Mouse (Mus musculus) neutrophil, adult 5-6 weeks (primary cell): Measurements from ENCODE around the gene Elovl5. TPM values are rescaled to one million over a fixed set of nuclear protein-coding genes. Genes with fewer than 3 reads are reported as not detected.

Experiments used
- ATAC-seq: fragments of 151-379, 151-347 bp; 2 replicates; pipeline ENCODE4 v1.8.0; 2017; ENCODE audit warnings: mild to moderate bottlenecking, moderate TSS enrichment; ENCODE audit not compliant: insufficient number of reproducible peaks, poor library complexity, low FRiP score, severe bottlenecking; ENCODE audit errors: extremely low read depth
- total RNA-seq: library from RNA; stranded (forward); fragments of 200-1000 nt; gene quantifications from 2 replicates; pipeline ENCODE4 v1.2.3, GENCODE M21; 2017

Gene Elovl5
- total RNA-seq, 1 experiment from 2014 or later, result 61.9 TPM

GRCm38 (mm10) chr9:77949753-77950268 is 32.6 kb downstream of the Elovl5 start:
- ATAC-seq, result no peak

GRCm38 (mm10) chr9:77950841-77951475 is 33.8 kb downstream of the Elovl5 start:
- ATAC-seq, result no peak

GRCm38 (mm10) chr9:77951971-77952370 is 34.8 kb downstream of the Elovl5 start:
- ATAC-seq, result no peak

DNA sequence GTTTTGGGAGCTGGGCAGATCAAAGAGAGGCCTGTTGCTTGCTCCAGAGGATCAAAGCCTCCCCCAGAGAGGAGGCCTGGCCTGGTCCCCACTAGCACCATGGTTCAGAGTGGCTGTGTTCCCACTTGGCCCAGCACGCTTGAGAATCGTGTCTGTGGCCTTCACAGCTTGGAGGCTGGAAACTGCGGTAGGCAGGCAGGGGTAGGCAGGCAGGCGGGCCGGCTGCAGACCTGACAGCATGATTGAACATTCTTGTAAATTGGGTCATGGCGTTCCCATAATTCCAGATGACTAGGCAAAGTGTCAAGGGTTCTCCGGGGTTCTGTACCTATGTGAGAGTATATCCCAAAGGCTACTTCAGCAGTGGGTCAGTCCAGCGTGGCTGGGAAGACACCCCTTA is 35.9 kb downstream of the Elovl5 start:
- no peak for ATAC-seq

GRCm38 (mm10) chr9:77954496-77954895 is 37.3 kb downstream of the Elovl5 start:
- ATAC-seq, result peak; percentile 11; the same call in 1 of the 2 replicates

DNA sequence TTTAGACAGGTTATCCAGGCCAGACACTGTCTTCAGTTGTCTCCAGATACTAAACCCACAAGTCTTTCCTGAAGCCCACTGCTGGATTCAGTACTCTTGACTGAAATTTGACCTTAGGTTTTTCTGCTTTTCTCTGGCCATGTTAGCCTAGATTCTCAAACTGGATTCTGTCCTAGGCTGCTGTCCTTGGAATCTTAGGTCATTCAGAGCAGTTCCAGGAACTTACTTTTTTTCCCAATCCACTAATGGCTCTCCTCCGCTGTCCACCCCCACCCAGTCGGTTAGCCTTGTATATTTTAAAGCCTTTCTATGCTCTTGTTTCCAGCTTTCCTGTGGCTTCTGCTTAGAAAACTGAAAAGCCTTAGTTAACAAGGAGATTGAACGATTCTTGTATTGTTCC is 37.8 kb downstream of the Elovl5 start:
- ATAC-seq, result no peak

DNA sequence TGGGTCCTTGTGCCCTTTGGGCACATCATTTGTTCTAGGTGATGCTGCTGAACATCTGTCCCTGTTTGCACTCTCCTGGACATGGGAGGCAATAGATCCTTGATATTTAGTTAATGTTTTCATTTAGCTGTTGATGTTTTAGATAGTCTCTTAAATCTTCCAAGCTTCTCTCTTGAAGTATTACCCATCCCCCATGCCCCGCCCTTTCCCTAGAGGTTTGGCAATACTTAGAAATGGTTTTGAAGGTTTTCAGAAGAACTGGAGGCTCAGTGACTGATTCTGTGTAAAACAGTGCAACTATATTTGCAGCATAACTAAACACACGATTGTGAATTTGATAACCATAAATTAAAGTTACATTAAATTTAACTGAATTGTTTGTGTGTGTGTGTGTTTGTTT is 38.3 kb downstream of the Elovl5 start:
- no peak for ATAC-seq

DNA sequence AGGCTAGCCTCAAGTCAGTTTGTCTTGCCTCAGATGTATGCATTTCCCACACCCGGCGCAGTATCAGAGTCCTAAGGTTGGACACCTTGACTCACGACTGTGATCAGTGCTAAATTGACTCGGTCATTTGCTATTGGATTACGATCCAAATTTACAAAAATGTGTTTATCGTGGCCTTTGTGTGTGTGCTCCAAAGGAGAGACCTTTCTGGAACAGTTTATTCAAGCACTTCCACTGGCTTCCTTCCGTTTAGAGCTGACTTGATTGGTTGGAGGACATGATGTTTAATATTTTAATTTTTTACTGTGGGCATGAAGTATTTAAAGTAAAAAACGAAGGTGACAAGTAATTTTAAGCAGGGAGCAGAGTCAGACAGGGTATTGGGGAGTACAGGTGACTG is 38.8 kb downstream of the Elovl5 start:
- no peak for ATAC-seq

DNA sequence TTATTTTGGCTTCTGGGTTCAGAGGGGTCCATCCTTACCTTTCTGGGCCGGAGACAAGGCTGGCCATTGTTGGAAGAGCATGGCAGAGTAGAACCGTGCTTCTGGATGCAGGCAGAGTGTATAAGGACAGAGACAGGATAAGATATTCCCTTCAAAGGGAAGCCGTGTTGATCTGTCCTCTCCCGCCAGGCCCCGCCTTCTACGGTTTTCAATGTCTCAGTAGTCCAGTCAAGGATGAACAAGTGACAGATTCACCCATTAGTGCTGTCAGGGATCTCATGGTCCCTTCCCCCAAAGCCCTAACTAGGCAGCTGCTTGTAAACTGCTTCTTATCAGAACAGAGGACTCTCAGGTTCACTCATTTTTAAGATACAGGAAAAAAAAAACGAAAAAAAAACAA is 41.2 kb downstream of the Elovl5 start:
- no peak for ATAC-seq

DNA sequence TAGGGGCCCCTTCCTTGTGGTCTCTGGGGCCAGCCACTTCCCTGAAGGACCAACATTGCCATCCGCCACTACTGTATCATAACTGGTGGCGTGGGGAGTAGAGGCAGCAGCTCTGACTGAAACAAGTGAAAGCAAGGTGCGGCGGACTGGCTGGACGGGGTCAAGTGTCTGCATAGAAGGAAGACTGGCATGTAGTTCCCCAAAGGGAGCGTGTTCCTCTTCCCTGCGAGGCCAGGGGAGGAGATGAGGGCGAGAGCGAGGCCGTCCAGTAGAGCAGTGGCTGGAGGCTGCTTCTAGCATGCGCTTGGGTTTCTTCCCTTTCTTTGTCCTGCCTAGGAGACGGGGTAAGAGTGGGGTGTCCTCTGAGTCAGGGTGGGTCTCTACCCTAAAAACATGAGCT is 42.6 kb downstream of the Elovl5 start:
- peak; percentile 66 for ATAC-seq

GRCm38 (mm10) chr9:77961350-77961749 is 44.2 kb downstream of the Elovl5 start:
- ATAC-seq, result no peak; the same call in 1 of the 2 replicates

DNA sequence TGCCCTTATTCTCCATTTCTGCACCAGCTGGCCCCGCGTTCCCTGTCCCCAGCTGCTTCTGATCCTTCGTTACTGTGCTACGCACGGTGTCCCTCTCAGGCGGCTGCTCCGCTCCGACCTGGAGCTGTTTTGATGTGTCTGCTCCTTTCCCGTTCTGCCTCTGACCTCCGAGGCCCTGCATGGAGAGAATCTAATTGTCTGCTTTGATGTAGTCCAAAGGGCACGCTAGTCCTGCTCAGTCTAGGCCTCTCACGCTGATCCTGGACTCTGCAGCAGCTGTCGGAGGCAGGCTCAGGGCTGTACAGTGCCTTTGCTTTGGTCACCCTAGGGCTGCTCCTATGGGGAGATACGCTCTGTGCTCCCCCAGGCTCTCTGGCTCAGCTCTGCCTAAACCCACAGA is 46.9 kb downstream of the Elovl5 start:
- no peak for ATAC-seq

DNA sequence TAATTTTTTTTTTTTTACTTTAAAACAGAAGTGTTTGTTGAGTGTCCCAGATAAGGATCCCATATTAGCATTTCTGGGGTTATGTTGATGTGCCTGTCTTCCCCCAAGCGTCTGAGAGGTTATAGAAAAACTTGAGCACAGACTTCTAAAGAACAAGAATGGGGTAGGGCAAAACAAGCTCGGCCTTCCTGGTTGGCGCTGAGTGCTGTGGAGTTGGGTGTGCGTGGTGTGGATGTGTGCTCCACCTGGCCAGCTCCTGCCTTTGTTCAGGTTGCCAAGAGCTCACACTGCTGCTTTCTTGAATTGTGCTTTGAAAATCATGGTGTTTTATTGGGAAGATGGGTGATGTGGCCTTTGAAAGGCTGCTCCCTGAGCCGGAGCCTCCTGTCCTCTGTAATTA is 48.1 kb downstream of the Elovl5 start:
- ATAC-seq, result no peak

- ATAC-seq, result no peak
These were observed 48.8 kb downstream of the Elovl5 start for GRCm38 (mm10) chr9:77965768-77966552.

- no peak for ATAC-seq
These were observed 49.7 kb downstream of the Elovl5 start for GRCm38 (mm10) chr9:77966861-77967260.

DNA sequence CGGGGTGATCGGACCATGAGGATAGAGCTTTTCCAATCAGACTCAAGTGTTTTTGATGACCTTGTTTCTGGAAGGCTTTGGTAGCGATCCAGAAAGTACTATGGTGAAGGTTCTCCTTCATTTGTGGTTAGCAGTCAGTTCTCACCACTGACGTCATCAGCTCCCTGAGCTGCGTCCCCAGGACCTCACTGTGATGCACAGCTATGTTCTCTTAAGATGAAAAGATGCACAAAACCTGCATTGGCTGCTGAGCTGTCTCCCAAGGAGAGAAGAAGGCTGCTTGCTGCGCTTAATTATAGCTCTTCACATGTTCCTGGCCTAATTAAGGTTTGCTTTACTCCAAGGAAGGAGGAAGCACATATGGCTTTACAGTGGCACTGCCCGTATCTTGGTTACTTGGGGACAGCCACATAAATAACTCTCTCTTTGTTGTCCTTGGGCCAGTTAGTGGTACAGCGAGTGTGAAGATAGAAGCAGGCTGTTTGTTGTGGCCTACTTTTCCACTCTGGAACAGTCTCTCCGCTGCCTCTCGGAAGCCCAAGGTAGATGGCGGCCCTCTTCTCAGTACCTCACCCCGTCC is 50.5 kb downstream of the Elovl5 start:
- no peak; the same call in 1 of the 2 replicates for ATAC-seq

GRCm38 (mm10) chr9:77969192-77969953 is 52.2 kb downstream of the Elovl5 start:
- ATAC-seq, result no peak

GRCm38 (mm10) chr9:77979000-77979399 is 61.8 kb downstream of the Elovl5 start:
- ATAC-seq, result no peak

DNA sequence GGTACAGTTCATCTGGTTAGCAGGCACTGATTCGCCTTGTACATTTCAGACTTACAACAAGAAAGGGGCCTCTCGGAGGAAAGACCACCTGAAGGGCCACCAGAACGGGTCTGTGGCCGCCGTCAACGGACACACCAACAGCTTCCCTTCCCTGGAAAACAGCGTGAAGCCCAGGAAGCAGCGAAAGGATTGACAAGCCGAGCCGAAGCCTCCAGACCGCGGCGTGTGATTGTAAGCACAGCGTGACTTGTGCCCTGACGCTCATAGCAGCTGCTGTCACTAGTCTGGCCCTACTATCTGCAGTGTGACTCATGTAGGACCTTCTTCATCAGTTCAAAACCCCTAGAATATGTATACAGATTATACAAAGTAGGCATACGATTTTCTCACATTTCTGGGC is 65.5 kb downstream of the Elovl5 start:
- no peak for ATAC-seq
